Mouse (Mus musculus) kidney, adult 2 months (tissue): Measurements from ENCODE around the gene Trim30b. TPM values are rescaled to one million over a fixed set of nuclear protein-coding genes. Genes with fewer than 3 reads are reported as not detected.

ENCODE experiments used
- DNase-seq: peaks from one replicate; pipeline ENCODE4 v3.0.0; 2021
- H3K27ac ChIP-seq: fragments of 200-500 bp; 2 replicates; pipeline ENCODE4 v1.5.1; 2012; ENCODE audit warnings: low read depth, low read length, control low read depth, inconsistent platforms; ENCODE audit not compliant: insufficient read depth
- H3K27me3 ChIP-seq: fragments of 200-500 bp; replicated peaks from 2 replicates; pipeline ENCODE4 v1.6.1; 2012; ENCODE audit warnings: mild to moderate bottlenecking, moderate library complexity, low read length, inconsistent platforms; ENCODE audit not compliant: control insufficient read depth, insufficient read depth
- H3K36me3 ChIP-seq: fragments of 200-500 bp; 2 replicates; pipeline ENCODE4 v1.6.1; 2012; ENCODE audit warnings: mild to moderate bottlenecking, moderate library complexity, low read length, inconsistent platforms; ENCODE audit not compliant: control insufficient read depth, insufficient read depth
- H3K4me1 ChIP-seq: fragments of 200-500 bp; 2 replicates; pipeline ENCODE4 v1.6.1; 2011; ENCODE audit warnings: low read length; ENCODE audit not compliant: control insufficient read depth, insufficient read depth
- H3K4me3 ChIP-seq: fragments of 200-500 bp; 2 replicates; pipeline ENCODE4 v1.5.1; 2011; ENCODE audit warnings: mild to moderate bottlenecking, low read depth, low read length, control low read depth; ENCODE audit not compliant: insufficient read depth
- CTCF ChIP-seq: fragments of 200-500 bp; conservative IDR thresholded peaks from 2 replicates; pipeline ENCODE4 v1.5.1; 2011; ENCODE audit warnings: low read depth, mild to moderate bottlenecking, control low read depth, low read length, moderate library complexity, mixed read lengths; ENCODE audit not compliant: insufficient read depth, insufficient read length
- POLR2A ChIP-seq: fragments of 200-500 bp; IDR thresholded peaks from one replicate; pipeline ENCODE4 v1.6.1; 2011; ENCODE audit warnings: low read depth, low read length, control low read depth
- WGBS: fragments of 180-500 bp; shearing (Covaris S2); methylation state at CpG from one replicate; pipeline ENCODE4 v1.1.7; 2018; 5-methylcytosine and 5-hydroxymethylcytosine counted together
- polyA plus RNA-seq: library from polyadenylated mRNA; depleted of rRNA; stranded (reverse); fragments of >200 nt; gene quantifications from 2 replicates; pipeline ENCODE4 v1.2.3, GENCODE M21; 2012; rRNA removed

Trim30b gene
- polyA plus RNA-seq, 1 experiment: 0.25 TPM

GRCm38 (mm10) chr7:104314796-104315353 is 54.8 kb downstream of the Trim30b start:
- Histone ChIP-seq H3K27ac (peak overlapping the region; percentile 96), H3K4me3 (peak overlapping the region; percentile 61), H3K4me1 (no peaks in the 10 kb centered on the region), H3K27me3 (no peaks in the 10 kb centered on the region), H3K36me3 (no peaks in the 10 kb centered on the region)
- WGBS: 4% methylated on average over 15 of the region's 15 CpGs
- TF ChIP-seq POLR2A: no peak
- TF ChIP-seq CTCF: no peak
- DNase-seq: peak; percentile 35

Other genes starting within 250 kb of the Trim30b start
- not detected in 2 replicates for gene Ubqln5, start 240.1 kb downstream of the Trim30b start, polyA plus RNA-seq
- not detected in 2 replicates for gene Olfr643, start 232.5 kb downstream of the Trim30b start, polyA plus RNA-seq
- 0.07 and 0.09 TPM in 2 replicates for gene Ubqln3, start 226.6 kb downstream of the Trim30b start, polyA plus RNA-seq
- gene Ubqlnl, start 219.3 kb downstream of the Trim30b start, polyA plus RNA-seq: 0.18 TPM in 1 of 2 replicates, not detected in the other
- gene Olfm5, start 205.1 kb downstream of the Trim30b start, polyA plus RNA-seq: not detected in 2 replicates
- gene Olfr648, start 186.5 kb downstream of the Trim30b start, polyA plus RNA-seq: not detected in 2 replicates
- not detected in 2 replicates for gene Olfr649, start 173.9 kb downstream of the Trim30b start, polyA plus RNA-seq
- 0.88 and 1.0 TPM in 2 replicates for gene Trim6, start 151.1 kb downstream of the Trim30b start, polyA plus RNA-seq
- 3.3 and 5.1 TPM in 2 replicates for gene Trim34a, start 125.4 kb downstream of the Trim30b start, polyA plus RNA-seq
- gene Trim5, start 81.8 kb downstream of the Trim30b start, polyA plus RNA-seq: 0.30 and 0.42 TPM in 2 replicates
- 1.9 and 3.1 TPM in 2 replicates for gene Trim12a, start 54.4 kb downstream of the Trim30b start, polyA plus RNA-seq
- 2.3 TPM in 2 replicates for gene Trim34b, start 40.4 kb downstream of the Trim30b start, polyA plus RNA-seq
- gene Trim12c, start 16.5 kb downstream of the Trim30b start, polyA plus RNA-seq: 2.4 and 3.4 TPM in 2 replicates
- 0.09 TPM in 1 of 2 replicates, not detected in the other for gene Trim30c, start 31.0 kb upstream of the Trim30b start, polyA plus RNA-seq
- gene Trim30a, start 95.3 kb upstream of the Trim30b start, polyA plus RNA-seq: 2.1 and 4.6 TPM in 2 replicates
- gene Trim30d, start 138.0 kb upstream of the Trim30b start, polyA plus RNA-seq: 0.39 and 0.92 TPM in 2 replicates
- not detected in 2 replicates for gene Olfr651, start 180.2 kb upstream of the Trim30b start, polyA plus RNA-seq
- gene Olfr652, start 191.0 kb upstream of the Trim30b start, polyA plus RNA-seq: not detected in 2 replicates
- not detected in 2 replicates for gene Olfr653, start 207.4 kb upstream of the Trim30b start, polyA plus RNA-seq
- gene Olfr654, start 217.1 kb upstream of the Trim30b start, polyA plus RNA-seq: not detected in 2 replicates
- gene Olfr655, start 231.9 kb upstream of the Trim30b start, polyA plus RNA-seq: not detected in 2 replicates
- not detected in 2 replicates for gene Olfr656, start 244.1 kb upstream of the Trim30b start, polyA plus RNA-seq